Mouse (Mus musculus): ENCODE measurements at regions not wholly inside any gene's neighbourhood (a gene's known extent, or its start where the extent isn't known, plus 50 kb on each side); places are given as distances from the start of the nearest gene placed in this dataset.

GRCm38 (mm10) chr1:43367151-43367895, 77.1 kb upstream of the Nck2 start:
- DNase-seq (ENCODE audit: low spot score in 2 of 2), result no peak

- DNase-seq (ENCODE audit: low spot score in 2 of 2), result no peak
Observed at GRCm38 (mm10) chr1:43371863-43372262, 72.5 kb upstream of the Nck2 start.

- DNase-seq (ENCODE audit: low spot score in 2 of 2), result no peak
Observed at GRCm38 (mm10) chr1:43374946-43375345, 69.4 kb upstream of the Nck2 start.

- DNase-seq (ENCODE audit: low spot score in 2 of 2), result no peak
Observed at GRCm38 (mm10) chr1:43375851-43376250, 68.5 kb upstream of the Nck2 start.

- no peak for DNase-seq (ENCODE audit: low spot score in 2 of 2)
Observed at GRCm38 (mm10) chr1:43377491-43378263, 66.7 kb upstream of the Nck2 start.

GRCm38 (mm10) chr1:43385008-43385407, 59.4 kb upstream of the Nck2 start:
- no peak for DNase-seq (ENCODE audit: low spot score in 2 of 2)

GRCm38 (mm10) chr1:43394035-43394434, 50.3 kb upstream of the Nck2 start:
- DNase-seq (ENCODE audit: low spot score in 2 of 2), result no peak
